Comparison of ENCODE assay signal across 31 mouse cellular contexts in the genomic region with DNA sequence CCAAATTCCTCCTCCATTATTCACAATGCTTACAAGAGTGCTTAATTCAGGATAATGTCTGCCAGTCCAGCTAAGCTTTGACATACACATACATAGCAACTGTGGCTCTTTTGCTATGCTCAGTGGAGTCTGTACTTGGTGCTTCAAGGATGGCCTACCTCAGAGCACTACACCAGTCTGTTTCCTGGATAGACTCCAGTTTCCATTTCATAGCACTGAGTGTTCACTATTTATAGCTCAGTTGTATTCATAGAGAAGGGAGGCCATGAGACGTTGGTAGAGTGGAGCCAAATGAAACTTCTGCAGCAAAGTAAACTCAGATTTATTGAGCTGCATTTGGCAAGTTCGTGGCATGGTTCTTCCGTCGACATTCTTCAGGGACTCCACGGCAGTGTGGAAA. TPM values are rescaled to one million over a fixed set of nuclear protein-coding genes. Genes with fewer than 3 reads are reported as not detected.
A peak's percentile ranks its signal among the peaks of the same experiment; 100 is the strongest.
DNase-seq lines count a peak whose midpoint lies in the region; ATAC-seq and TF ChIP-seq lines count a peak whose summit lies in the region.
"Had no signal": no experiment of that assay in that cellular context is flagged by ENCODE, and none has a peak within 500 bp of the region (broad histone marks: within the 10 kb centered on the region; RNA-seq: fewer than 3 reads in every experiment).

No protein-coding gene starts in this region.

- H3K27me3 ChIP-seq in limb, embryonic 14.5 days (ENCODE audit: control insufficient read depth, insufficient read depth, low read length) = no peaks in the 10 kb centered on the region
- H3K27me3 ChIP-seq in limb, embryonic 10.5 days (ENCODE audit: low read depth, poor library complexity, severe bottlenecking) = no peaks in the 10 kb centered on the region
- H3K27me3 ChIP-seq: liver, embryonic 13.5 days; megakaryocyte, embryonic 14.5 days had no signal

- no peak overlapping the region for H3K4me3 ChIP-seq in limb, embryonic 14.5 days (replicated peaks; ENCODE audit: low read length)
- no peak overlapping the region for H3K4me3 ChIP-seq in limb, embryonic 10.5 days
- H3K4me3 ChIP-seq: forebrain, embryonic 10.5 days; layer of hippocampus, adult 2 months; liver, embryonic 13.5 days; megakaryocyte, embryonic 14.5 days had no signal

- no peak overlapping the region for H3K27ac ChIP-seq in limb, embryonic 14.5 days (replicated peaks; ENCODE audit: low read depth, low read length)
- H3K27ac ChIP-seq in limb, embryonic 10.5 days = no peak overlapping the region
- H3K27ac ChIP-seq: forebrain, embryonic 10.5 days; hindbrain, postnatal 0 days; layer of hippocampus, adult 2 months; liver, embryonic 13.5 days had no signal

- no peak for ATAC-seq in limb, embryonic 14.5 days (ENCODE audit: low FRiP score, low read depth)
- ATAC-seq in megakaryocyte progenitor cell, adult 5-6 weeks (replicated peaks; ENCODE audit: poor library complexity) = no peak
- ATAC-seq: forebrain, embryonic 16.5 days; hindbrain, postnatal 0 days; intestine, embryonic 16.5 days had no signal

- no peaks in the 10 kb centered on the region for H3K4me1 ChIP-seq in limb, embryonic 14.5 days (ENCODE audit: control insufficient read depth, insufficient read depth, low read length)
- H3K4me1 ChIP-seq in limb, embryonic 10.5 days = no peaks in the 10 kb centered on the region
- H3K4me1 ChIP-seq: liver, embryonic 13.5 days had no signal

- no peaks in the 10 kb centered on the region for H3K36me3 ChIP-seq in limb, embryonic 14.5 days (ENCODE audit: control insufficient read depth, insufficient read depth, low read length)
- H3K36me3 ChIP-seq in limb, embryonic 10.5 days = no peaks in the 10 kb centered on the region
- H3K36me3 ChIP-seq: forebrain, embryonic 10.5 days; liver, embryonic 13.5 days had no signal

- H3K9ac ChIP-seq in limb, embryonic 14.5 days (ENCODE audit: low read depth, low read length, severe bottlenecking) = no peak overlapping the region
- H3K9ac ChIP-seq: liver, embryonic 13.5 days had no signal

- H3K4me2 ChIP-seq in limb, embryonic 14.5 days (replicated peaks; ENCODE audit: low read depth, low read length, severe bottlenecking) = no peak overlapping the region
- H3K4me2 ChIP-seq: liver, embryonic 13.5 days had no signal

- intact Hi-C loops in heart, postnatal 25 days (cut with DNase I) = no loop called here

- H3K9me3 ChIP-seq in limb, embryonic 14.5 days (ENCODE audit: control insufficient read depth, low read length) = no peaks in the 10 kb centered on the region
- no peaks in the 10 kb centered on the region for H3K9me3 ChIP-seq in limb, embryonic 10.5 days (replicated peaks)
- H3K9me3 ChIP-seq: forebrain, embryonic 10.5 days; liver, embryonic 13.5 days; megakaryocyte, embryonic 14.5 days had no signal

- TF ChIP-seq POLR2A in limb, embryonic 14.5 days (IDR thresholded peaks at IDR 0.05; ENCODE audit: borderline replicate concordance, extremely low read depth, insufficient read depth, insufficient read length) = no peak

- WGBS in limb, embryonic 14.5 days = 61% methylated on average over 5 of the region's 5 CpGs
- 88% methylated on average over 5 of the region's 5 CpGs for WGBS in limb, embryonic 10.5 days

- peak; percentile 39 for DNase-seq in heart, adult 8-10 months (ENCODE audit: low spot score)
- no peak for DNase-seq in heart, postnatal 25 days (ENCODE audit: low spot score)
- peak; percentile 49 for DNase-seq in limb, embryonic 14.5 days (ENCODE audit: low spot score)
- no peak for DNase-seq in limb, embryonic 10.5 days (ENCODE audit: low spot score)
- DNase-seq in fibroblast of lung, adult 2 months (ENCODE audit: low read depth) = peak; percentile 12
- no peak for DNase-seq in lung, postnatal 25 days (ENCODE audit: low spot score)
- DNase-seq: adrenal gland, postnatal 14 days; cerebellum, adult 8-10 months; cerebellum, postnatal 36 days; gastrocnemius, postnatal 36 days; kidney, adult 9 months; kidney, postnatal 25 days; liver, embryonic 13.5 days; lung, adult 2 months; lung, postnatal 14 days; midbrain, embryonic 14.5 days; thymus, postnatal 14 days had no signal

RNA-seq across cellular contexts. Expression of a gene that starts 22.2 kb away (rescaled TPM):
- not detected for total RNA-seq in heart, adult 8-10 months (2022)
- total RNA-seq in heart, postnatal 25 days (2021) = not detected
- not detected in 2 replicates for polyA plus RNA-seq in limb, embryonic 14.5 days (2012; rRNA removed)
- not detected in 2 replicates for polyA plus RNA-seq in limb, embryonic 14.5 days (2014; fragmentation: Nextera tagmentation; extraction: Ambion mirVana)
- polyA plus RNA-seq in limb, embryonic 10.5 days (2016; fragmentation: Nextera tagmentation; extraction: Ambion mirVana) = not detected in 2 replicates
- not detected in 2 replicates for total RNA-seq in megakaryocyte progenitor cell, adult 5-6 weeks (2015)
- total RNA-seq in megakaryocyte progenitor cell, adult 5-6 weeks (2017) = not detected in 2 replicates
- total RNA-seq: adrenal gland, postnatal 14 days; gastrocnemius, postnatal 36 days; hindbrain, postnatal 0 days; layer of hippocampus, adult 2 months; layer of hippocampus, postnatal 25 days; MEL had no signal
- polyA plus RNA-seq: brain, embryonic 14.5 days; C2C12; forebrain, embryonic 10.5 days; forebrain, embryonic 16.5 days; hindbrain, embryonic 11.5 days; hindbrain, postnatal 0 days; intestine, embryonic 16.5 days; limb, embryonic 11.5 days; liver, embryonic 13.5 days; lung, adult 2 months; midbrain, embryonic 14.5 days; neural tube, embryonic 11.5 days had no signal

Comparison
In these comparisons a context has a peak if more than half of its experiments do, and no peak if none do; other contexts are left out.
1. DNase-seq: peak in heart, adult 8-10 months (single experiment), limb, embryonic 14.5 days (single experiment) and fibroblast of lung, adult 2 months (single experiment); none in heart, postnatal 25 days (single experiment), limb, embryonic 10.5 days (single experiment) and lung, postnatal 25 days (single experiment).